Mouse (Mus musculus) kidney, postnatal 36 days (tissue): Measurements from ENCODE around the gene Mipep.

Experiments
- DNase-seq, 2 experiments: peaks; one replicate each; pipeline ENCODE4 v3.0.0; 2021 to 2022; ENCODE audit warnings: mixed read lengths in 2 of 2

Mipep gene

GRCm38 (mm10) chr14:60757722-60758121 is 26.7 kb upstream of the Mipep start:
- DNase-seq: no peak

DNA sequence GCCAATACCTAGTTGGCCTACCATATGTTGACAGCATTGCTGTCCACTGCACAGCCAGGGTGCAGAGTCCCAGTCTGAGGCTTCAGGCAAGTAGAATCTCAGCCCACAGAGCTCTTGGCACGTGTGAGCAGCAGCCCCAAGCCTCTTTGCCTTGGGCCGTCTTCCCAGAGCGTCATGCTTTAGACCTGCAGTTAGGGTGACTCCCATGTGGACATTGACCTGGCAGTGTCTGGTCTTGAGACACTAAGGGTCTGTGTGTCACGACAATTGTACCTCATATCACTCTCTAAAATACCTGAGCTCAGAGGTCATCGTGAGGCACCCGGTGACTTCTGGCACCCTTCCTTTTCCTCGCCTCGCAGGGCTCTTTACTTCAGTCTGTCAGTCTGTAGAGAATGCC is 25.3 kb upstream of the Mipep start:
- no peak for DNase-seq

GRCm38 (mm10) chr14:60761801-60762200 is 22.6 kb upstream of the Mipep start:
- no peak for DNase-seq

DNA sequence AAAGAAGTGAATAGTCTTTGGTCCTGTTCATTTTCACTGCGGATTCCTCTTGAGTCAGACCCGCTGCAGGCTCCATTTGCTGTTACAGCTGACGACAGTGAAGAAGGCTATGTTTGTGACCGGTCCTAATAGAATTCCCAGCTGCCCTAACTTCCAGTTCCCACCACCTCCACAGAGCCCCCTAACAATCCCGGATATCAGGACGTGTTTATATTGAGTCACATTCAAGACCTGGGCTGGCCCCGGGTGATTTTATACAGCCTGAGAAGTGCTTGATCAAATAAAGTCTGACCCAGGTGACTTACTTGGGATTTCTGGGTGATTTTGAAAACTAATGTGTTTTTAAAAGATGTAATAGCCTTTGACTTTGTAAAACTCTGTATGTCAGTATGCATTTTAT is 21.6 kb upstream of the Mipep start:
- no peak for DNase-seq

GRCm38 (mm10) chr14:60763746-60764145 is 20.6 kb upstream of the Mipep start:
- DNase-seq: no peak

GRCm38 (mm10) chr14:60764526-60764925 is 19.8 kb upstream of the Mipep start:
- DNase-seq: no peak

GRCm38 (mm10) chr14:60765025-60765424 is 19.3 kb upstream of the Mipep start:
- DNase-seq: peak; percentile 31 to 35

DNA sequence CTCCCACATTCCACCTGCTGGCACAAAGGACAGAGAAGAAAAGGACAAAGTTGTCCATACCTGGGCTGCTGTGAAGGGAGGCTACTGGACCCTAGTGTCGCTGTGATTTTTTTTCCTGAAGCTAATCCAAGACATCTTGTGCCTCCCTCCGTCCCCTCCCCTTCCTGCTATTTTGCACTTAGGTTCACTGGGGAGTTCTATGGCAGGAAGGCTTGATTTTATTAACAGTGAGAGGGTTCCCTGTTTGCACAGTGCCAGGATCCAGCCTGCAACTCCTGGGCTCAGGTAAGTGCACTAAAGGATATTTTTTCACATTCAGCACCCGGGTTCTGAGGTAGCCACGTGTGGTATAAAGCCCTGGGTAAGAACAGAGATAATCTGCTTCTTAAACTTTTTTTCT is 16.5 kb upstream of the Mipep start, which contains the start of gene C1qtnf9:
C1qtnf9 (plus strand) TSS at position 251 of the 400 bp plus-strand sequence.
- DNase-seq: no peak

DNA sequence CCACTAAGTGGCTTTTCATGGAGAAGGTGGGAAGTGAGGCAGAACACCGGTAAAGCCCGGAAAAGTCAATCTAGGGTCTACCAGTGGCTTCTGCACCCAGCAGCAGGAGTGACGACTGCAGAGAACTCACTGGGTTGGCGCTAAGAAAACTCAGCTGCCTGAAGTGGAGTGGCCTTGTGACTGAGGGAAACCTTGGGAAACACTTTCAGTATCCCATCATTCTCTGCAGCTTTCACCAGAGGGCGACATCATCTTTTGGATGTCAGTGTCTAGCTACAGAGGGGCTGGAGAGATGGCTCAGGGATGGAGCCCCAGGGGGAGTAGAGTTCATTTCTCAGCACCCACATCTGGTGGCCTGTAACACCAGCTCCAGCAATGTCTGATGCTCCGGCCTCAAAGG is 15.0 kb upstream of the Mipep start:
- peak in 1 of 2 experiments; percentile 22 for DNase-seq

GRCm38 (mm10) chr14:60770594-60770993 is 13.8 kb upstream of the Mipep start:
- no peak for DNase-seq

DNA sequence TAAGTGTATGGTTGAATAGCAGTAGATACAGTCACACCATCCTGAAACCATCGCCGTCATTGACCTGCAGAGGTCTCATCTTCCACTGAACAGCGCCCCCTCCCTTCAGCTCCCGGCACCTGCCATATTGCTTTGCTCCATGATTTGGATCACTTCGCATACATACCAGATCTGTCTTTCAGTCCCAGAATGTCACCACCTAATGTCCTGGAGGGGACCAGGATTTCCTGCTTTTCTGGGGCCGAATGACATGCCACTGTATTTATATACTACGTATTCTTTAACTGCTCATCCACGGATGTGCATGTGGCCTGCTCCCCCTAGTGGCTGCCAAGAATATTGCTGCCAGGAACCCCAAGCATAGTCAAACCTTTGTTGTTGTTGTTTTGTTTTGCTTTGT is 13.3 kb upstream of the Mipep start:
- DNase-seq: peak; percentile 57 to 86

DNA sequence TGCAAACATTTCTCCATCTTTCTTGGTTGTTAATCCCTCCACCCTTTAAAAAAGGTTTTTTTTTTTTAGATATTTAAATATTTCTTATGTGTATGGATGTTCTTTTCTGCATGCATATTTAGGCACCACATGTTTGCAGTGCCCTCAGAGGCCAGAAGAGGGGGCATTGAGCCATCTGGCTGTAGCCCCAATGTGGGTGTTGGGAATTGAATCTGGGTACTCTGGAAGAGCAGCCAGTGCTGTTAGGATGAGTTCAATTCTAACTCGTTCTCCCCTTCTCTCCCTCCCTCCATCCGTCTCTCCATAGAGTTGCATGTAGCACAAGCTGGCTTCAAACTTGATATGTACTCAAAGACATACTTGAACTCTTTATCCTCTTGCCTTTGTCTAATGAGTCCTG is 10.9 kb upstream of the Mipep start:
- DNase-seq: peak in 1 of 2 experiments; percentile 33

GRCm38 (mm10) chr14:60776521-60776920 is 7.9 kb upstream of the Mipep start:
- DNase-seq: no peak

DNA sequence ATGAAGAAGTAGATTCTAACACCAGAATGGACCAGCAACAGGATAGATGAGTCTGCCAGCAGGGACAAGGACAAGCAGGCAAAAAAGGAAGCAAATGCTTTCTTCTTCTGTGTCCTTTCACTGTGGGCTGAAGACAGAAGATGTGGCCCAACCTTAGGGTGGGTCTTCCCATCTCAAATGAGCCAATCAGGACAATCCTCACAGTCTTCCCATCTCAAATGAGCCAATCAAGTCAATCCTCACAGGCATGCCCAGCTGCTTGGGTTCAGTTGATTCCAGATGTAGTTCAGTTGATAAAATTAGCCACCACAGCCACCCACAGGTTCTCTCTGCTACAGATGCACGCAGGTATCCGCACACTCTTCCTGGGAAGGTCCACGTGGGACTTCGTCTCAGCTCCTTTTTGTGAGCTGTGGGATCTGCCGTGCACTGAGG is 6.9 kb upstream of the Mipep start:
- DNase-seq: no peak

DNA sequence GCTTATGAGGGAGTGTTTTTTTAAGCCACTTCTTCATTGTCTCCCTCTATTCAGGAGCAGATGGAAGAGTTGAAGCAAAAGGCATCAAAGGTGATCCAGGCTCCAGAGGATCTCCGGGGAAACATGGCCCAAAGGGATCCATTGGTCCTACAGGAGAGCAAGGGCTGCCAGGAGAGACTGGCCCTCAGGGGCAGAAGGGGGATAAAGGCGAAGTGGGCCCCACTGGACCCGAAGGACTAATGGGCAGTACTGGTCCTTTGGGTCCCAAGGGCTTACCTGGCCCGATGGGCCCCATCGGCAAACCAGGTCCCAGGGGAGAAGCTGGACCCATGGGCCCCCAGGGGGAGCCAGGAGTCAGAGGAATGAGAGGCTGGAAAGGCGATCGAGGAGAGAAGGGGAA is 5.2 kb upstream of the Mipep start:
- no peak for DNase-seq

GRCm38 (mm10) chr14:60782121-60782656 is 2.2 kb upstream of the Mipep start:
- DNase-seq: no peak

- no peak for DNase-seq
Measured at GRCm38 (mm10) chr14:60783196-60783595, 1.2 kb upstream of the Mipep start.

- peak; percentile 51 to 78 for DNase-seq
Measured at GRCm38 (mm10) chr14:60790103-60790502, 5.7 kb downstream of the Mipep start.

DNA sequence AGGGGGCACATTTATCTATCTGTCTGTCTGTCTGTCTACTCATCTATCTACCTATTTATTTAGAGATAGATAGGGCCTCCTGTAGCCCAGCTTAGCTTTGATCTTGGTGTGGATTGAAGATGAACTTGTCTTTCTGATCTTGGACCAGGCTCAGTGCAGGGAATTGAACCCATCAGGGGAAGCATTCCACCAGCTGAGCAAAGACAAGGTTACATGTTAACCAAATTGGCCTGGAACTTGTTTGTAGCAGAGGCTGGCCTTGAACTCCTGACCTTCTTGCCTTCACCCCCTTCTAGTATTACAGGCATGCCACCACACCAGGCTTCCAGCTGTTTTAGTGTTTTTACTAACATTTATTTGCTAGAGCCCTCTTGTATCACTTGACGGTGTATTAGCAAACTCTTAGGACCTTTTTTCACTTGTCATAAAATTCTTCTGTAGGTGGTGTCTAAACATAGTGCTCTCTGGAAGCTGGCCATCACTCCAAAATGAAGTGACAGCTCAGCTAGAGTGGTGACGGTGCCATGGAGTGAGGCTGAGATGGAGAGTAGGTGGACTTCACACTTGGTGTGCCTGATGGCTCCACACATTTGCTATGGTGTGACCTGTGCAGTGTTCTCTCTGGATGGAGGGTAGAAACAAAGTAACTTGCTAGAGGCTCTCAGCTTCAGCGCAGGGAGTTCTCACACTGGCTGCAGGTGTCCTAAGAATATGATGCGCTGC is 12.4 kb downstream of the Mipep start:
- no peak for DNase-seq

- DNase-seq: no peak
Measured at GRCm38 (mm10) chr14:60797596-60797995, 13.2 kb downstream of the Mipep start.

- no peak for DNase-seq
Measured at GRCm38 (mm10) chr14:60798721-60799120, 14.3 kb downstream of the Mipep start.

GRCm38 (mm10) chr14:60799762-60800728 is 15.7 kb downstream of the Mipep start:
- DNase-seq: peak in 1 of 2 experiments; percentile 24

DNA sequence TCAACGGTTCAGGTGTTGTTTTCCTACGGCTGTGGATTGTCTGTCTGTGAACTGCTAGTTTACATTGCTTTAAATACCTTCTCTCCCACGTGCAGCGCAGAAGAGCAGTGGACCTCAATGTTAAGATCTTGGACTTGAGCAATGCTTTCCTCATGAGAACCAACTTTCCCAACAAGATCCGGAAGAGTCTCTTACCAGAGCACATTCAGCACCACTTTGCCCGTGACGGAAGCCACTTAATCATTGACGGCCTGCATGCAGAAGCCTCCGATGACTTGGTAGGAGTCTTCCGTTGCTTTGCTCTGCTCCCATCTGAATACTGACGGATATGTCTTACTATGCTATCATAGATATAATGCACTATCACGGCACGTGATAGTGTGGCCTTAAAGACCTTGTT is 17.7 kb downstream of the Mipep start:
- no peak for DNase-seq
